Mouse (Mus musculus): ENCODE measurements around the gene Proser1.

The Proser1 gene

DNA sequence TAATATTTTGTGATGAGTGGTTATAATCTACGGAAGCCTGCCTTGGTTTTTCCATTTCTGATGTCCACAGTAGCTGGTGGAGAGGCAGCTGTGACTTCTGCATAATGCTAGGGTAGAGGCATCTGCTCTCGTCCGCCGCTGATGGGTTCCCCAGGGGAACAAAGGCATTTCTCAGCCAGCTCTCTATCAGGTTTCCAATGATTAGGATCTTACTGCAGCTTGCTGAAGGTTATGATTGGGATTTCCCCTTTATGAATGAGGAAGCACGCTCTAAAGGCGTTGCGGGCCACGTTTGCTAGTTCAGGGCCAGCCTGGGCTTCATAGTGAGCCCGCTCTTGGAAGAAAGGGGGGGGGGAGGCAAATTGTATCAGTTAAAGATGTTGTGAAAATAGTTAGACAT, 3.0 kb downstream of the Proser1 start:
- DNase-seq (ENCODE audit: low spot score), result no peak

DNA sequence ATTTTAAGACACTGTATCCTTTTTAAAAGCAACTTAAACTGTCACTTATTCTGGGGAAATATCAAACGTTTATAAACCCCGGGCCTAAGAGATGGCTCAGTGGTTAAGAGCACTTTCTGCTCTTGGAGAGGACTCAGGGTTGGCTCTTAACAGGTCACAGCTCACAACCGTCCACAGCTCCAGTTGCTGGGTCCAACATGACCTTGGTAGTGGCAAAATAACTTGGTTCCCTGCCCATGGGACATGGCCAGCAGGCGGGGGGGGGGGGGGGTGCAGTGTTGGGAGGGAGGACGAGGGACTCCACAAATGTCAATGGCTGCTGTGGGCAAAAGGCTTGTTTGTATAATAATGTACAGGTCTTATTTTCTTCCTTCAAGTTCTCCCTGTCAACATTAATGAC, 3.9 kb downstream of the Proser1 start:
- DNase-seq (ENCODE audit: low spot score), result no peak

DNA sequence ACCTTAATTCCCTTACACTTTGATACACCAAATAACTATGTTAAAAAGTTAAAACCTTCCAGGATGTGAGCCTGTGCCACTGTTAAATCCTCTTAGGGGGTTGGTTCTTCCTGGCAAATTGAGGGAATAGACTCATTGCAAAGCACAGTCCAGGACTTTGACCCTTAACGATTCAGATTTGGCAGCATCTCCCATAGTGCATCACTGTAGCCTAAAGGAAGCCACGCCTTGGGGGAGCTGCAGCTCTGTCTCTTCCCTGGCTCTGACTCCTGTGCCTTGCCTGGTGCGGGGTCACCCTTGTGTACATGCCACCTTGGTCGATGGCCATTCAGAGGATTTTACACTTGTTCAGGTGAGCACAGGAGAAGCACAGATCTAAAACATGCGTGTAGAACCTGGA, 6.2 kb downstream of the Proser1 start:
- no peak for DNase-seq (ENCODE audit: low spot score)

DNA sequence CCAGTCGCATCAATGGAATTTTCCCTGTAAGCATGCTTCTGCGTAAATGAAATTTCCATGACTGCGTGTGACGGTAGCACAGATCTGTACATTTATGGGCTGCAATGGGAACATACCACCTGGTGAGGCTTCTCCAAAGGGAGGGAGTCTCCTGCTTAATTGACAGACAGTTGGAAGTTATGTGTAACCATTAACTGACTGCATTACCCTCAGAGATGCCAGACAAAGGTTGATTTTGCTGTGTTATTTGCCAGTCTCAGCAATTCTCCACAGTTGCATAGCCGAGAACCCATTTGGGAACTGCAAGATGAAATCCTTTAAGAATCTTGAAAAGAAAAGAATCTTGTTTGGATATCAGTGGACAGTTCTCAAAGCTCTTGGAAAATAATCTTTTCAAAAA, 8.6 kb downstream of the Proser1 start:
- DNase-seq (ENCODE audit: low spot score), result no peak

DNA sequence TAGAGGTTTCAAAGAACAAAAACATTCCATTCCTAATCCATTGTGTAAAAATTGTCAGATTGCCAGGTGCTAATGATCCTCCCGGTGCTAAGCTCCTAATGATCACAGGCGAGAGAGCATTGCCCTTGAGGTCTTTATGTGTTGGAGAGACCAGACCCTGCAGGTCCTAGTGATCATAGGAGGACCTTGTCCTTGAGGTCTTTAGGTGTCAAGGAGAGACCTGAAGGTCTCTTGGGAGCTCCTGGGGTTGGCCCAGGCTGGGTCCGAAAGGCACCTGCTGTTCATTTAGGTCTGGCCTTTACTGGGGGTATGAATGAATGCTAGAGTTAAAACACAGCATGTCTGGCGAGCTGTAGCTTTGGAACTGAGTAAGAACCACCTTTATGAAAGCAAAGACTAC, 10.7 kb downstream of the Proser1 start:
- no peak for DNase-seq (ENCODE audit: low spot score)

DNA sequence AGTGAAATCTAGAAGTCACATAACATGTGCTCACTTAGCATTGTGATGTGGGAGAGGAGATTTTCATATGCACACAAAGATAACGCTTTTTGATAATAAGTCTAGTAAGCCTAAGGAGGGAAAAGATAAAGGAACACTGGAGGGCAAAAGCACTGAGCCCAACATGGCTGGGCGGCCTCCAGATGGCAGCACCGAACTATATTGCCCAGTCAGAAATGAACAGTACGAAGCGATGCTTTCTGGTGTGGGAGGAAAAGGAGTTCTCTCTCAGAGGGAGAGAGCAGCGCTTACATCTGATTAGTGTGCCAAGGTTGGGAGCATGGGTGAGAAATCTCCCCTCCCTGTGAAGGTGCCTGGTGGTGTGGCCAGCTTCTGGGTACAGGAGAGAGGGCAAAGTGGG, 12.4 kb downstream of the Proser1 start:
- no peak for DNase-seq (ENCODE audit: low spot score)

DNA sequence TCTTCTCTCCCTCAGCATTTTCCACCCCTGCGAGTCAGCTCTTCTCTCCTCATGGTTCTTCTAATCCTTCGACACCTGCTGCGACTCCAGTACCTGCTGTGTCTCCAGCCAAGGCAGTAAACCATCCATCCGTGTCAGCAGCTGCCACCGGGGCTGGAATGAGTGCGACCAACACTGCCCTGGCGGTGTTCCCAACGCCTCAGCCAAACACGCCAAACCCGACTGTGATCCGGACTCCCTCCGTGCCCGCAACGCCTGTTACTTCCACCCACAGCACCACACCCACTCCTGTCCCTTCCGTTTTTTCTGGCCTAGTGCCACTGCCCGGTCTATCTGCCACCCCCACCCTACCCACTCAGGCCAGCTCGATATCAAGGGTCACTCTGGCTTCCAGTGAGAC, 14.0 kb downstream of the Proser1 start:
- no peak for DNase-seq (ENCODE audit: low spot score)

DNA sequence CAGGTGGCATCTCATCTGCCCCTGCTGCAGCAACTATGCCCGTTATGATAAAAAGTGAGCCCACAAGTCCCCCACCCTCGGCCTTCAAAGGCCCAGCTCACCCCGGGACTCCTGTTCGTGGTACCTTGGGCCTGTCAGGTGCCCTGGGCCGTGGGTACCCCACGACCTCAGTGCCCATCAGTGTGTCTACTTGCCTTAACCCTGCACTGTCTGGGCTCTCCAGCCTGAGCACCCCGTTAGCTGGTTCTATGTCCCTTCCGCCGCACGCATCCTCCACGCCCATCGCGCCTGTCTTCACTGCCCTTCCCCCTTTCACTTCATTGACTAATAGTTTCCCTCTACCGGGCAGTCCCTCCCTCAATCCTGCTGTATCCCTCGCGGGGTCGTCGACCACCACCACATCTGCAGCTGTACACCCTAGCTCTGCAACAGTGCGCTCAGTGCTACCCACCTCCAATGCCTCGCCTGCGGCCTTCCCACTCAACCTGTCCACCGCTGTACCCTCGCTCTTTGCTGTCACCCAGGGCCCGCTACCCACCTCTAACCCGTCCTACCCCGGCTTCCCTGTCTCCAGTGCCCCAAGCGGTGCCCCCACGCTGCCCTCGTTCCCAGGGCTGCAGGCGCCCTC, 15.1 kb downstream of the Proser1 start:
- no peak for DNase-seq (ENCODE audit: low spot score)

DNA sequence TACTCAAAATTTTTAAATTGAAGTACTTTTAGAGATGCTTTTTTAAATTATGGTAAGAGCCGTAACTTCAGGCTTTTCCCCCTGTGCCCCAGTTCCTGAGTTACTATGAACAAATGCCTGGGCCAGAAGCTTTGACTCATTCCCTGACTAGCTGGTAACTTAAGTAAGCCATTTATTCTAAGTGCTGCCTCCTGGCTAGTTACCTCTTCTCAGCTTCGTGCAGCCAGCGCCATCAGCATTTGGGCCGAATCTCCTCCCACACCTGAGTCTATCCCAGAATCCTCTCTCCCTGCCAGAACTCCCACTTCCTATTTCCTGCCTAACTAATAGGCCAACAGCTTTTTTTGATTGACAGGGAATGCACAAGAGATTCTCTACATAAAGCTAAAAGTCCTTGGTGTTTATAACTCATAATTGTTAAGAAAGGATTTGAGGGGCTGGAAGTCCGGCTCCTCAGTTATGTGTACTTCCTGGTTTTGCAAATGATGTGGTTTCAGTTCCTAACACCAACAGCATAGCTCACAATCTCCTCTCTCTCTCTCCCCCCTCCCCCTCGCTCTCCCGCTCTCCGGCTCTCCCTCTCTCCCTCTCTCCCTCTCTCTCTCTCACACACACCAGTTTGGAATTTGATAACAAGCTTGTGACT, 20.1 kb downstream of the Proser1 start:
- DNase-seq (ENCODE audit: low spot score), result no peak

DNA sequence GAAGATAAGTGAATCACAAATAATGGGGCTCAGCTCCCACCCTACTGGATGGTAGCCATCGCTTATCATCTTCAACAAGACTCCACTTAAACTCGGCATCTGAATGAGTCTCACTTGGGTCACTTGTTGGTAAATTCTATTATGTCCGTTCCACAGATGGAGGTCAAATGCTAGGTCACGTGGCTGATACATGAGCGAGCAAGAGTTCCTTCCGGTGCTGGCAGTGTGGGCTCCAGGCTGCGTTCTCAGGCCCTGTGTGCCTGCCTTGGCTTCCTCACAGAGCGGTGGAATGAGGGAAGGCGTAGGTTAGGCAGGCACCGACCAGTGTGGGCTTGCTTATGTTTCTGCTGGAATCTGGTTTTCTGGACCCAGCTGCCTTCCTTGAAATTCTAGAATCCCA, 23.1 kb downstream of the Proser1 start:
- no peak for DNase-seq (ENCODE audit: low spot score)

DNA sequence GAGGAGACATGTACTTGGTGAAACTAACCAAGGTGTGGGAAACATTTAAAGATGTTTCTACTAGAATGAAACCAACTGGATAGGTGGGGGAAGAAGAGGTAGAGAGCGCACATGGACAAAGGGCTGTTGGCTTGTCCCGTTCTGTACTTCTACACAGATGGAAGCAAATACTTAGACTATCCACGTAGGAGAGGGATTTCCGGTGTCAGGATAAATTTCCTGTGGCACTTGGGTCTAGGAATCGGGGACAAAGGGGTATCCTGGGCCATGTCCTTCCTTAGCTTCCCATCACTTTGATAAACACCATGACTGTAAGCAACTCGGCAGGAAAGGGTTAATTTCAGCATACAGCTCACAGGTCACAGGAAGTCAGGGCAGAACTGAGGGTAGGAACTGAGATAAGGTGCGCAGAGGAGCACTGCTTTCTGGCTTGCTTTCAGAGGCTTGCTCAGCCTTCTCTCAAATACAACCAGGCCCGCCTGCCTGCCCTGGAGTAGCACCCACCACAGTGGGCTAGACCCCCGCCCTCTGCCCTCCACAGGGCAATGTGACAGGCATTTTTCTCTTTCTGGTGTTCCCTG, 23.6 kb downstream of the Proser1 start:
- DNase-seq (ENCODE audit: low spot score), result no peak

DNA sequence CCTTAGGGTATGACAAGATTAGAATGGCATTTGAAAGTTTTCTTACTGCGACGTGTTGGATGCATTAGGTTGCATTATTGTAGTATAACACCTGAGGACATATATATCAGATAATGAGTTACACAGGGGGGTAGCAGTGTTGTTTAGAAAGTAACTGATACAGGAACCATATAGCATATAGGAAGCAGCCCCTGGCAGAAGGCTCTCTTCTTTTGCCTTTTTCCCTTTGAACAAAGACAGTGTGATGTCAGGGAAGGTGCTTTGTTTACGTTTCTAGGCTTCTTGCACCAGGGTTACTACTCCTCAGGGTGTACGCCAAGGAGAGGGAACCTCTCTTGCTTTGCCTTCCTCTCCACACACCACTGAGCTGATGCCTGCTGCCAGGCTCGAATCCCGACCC, 24.9 kb downstream of the Proser1 start, which contains the start of gene Stoml3:
TSS of gene Stoml3 (plus strand) at position 301 of the 400 bp plus-strand sequence.
- DNase-seq (ENCODE audit: low spot score), result no peak

DNA sequence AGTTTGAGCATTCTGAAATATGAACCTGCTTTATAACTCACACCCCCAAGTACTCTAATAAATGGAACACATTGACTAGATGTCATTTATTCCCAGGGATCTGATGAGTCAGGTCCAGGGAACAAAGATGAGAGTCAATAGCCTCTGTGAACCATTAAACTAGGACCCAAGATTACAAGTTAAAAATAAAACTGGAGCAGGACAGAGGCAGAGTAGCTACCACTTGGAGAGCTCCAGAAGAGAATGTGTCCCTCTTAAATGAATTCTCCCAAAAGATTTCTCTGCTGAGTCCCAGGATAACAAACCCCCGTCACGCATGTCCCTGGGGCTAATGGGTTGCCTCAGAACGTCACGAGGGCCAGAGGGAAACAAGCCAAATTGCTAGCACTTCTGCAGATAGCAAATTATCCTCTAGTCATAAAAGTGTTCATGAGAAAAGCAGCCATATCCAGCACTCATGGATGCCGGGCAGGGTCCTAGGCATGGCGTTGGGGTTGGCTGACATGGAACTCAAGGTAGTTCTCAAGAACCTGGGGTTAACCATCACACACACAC, 35.0 kb downstream of the Proser1 start:
- DNase-seq (ENCODE audit: low spot score), result no peak

DNA sequence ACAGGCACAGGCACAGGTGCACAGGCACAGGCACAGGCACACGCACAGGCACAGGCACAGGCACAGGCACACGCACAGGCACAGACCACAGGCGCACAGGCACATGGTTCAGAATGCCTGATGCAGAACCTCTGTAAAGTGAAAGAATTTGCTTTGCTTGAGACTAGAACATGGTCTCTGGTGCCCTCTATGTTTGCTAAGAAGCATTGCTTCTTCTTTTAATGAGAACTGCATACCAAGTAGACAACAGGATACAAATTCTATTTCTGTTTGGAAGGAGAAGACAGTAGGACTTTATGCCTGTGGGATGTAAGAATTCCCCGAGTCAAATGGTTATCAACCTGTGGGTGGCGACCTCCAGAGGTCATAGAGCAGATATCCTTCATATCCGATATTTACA, 39.0 kb downstream of the Proser1 start:
- DNase-seq (ENCODE audit: low spot score), result no peak

DNA sequence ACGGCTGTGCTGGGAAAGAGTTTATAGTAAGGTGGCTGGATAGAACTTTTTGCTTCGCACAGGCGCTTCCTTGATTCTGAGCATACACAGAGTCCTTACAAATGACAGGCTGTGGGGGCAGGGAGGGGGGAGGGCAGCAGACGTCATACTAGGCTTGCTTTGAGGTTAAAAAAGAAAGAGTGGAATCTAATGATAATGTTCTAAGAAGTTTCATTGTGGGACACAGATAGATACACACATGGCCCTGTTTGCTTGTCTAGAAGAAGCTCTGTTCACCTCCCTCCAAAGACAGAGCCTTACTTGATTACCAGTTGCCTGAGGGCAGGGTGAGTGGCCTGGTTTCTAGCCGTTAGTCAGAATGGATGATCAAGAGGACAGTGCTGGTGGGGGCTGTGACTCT, 49.6 kb downstream of the Proser1 start:
- DNase-seq (ENCODE audit: low spot score), result no peak

DNA sequence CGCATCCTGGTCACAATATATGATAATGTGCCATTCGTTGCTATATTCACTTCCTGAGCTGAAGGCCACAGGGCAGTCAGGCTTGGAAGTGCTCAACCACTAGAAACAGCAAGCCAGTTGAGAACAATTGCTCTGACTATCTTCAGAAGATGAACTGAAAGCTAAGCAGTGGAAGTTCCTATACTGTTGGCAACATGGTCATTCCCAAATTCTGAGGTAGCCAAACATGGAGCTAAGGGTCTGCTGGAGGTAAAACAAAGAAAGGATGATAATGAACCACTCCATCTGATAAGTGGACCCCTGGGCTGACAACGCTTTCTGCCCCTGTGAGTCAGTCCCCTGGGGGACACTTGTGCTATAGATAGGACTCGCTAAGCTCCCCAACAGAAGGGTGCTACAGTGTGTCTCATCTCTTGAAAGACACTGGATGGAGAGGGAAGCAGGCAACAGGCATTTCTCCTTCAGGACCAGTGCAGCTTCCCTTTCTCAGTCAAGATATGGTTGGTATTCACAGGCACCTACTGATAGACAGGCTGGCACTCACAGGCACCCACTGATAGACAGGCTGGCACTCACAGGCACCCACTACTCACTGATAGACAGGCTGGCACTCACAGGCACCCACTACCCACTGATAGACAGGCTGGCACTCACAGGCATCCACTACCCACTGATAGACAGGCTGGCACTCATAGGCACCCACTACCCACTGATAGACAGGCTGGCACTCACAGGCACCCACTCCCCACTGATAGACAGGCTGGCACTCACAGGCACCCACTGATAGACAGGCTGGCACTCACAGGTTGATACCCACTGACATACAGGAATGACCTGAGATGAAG, 51.0 kb downstream of the Proser1 start:
- DNase-seq (ENCODE audit: low spot score), result no peak

DNA sequence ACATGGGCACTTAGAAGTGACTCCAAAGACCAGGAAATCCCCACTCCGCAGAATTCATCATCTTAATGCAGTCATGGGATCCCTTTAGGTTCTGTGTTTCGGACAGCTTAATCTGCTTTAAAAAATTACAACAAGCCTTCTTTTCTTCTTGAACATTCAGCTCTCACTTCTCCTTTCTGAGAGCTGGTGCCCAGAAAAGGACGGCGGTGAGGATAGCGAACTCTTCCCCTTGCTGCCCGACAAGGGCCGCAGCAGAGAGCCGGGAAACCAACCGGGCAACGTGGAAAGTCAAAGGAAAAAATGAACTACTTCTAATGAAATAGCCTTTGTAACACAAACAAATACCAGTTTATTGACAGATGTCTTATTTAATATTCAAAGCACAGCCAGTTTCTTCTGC, 59.3 kb downstream of the Proser1 start:
- DNase-seq (ENCODE audit: low spot score), result no peak

DNA sequence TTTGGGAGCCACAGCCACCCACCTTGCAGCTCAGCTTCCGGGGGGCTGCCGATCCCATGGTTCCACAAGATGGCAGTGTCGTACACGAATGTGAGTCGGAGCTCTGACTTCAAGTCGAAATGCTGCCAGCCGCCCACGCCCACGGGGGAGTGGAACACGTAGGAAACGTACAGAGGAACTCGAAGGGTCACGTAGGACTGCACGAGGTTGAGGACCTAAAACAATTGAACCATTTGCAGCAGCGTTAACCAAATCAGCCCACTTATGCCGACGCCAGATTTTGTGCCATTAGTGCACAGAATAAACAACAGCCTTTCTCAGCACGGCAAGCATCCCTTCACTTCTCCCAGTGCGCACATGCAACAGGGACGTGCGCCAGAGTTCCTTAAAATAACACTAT, 62.3 kb downstream of the Proser1 start:
- DNase-seq (ENCODE audit: low spot score), result peak; percentile 37

DNA sequence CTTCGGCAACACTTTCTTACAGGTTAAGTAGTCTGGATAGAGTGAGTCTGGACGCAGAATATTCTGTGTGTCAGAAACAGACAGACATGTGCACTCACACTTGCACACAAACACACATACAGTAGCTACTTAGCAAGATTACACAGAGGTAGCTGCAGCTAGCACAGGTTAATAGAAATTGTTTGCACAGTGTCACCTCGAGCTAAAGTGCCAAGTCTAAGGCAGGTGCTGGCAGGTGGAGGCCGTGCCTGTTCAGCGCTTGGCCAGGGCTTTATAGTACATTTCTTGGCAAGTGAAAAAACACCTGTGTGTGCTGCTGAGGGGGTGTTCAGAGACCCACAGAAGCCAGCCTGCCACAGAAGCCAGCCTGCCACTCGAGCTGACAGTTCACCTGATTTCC, 66.8 kb downstream of the Proser1 start:
- DNase-seq (ENCODE audit: low spot score), result no peak
